Mouse (Mus musculus): ENCODE measurements around the gene Atp8b5.

- TF ChIP-seq CTCF (IDR thresholded peaks at IDR 0.05; ENCODE audit: low read depth, low read length) (no peak), POLR2A (IDR thresholded peaks at IDR 0.05; ENCODE audit: borderline replicate concordance, low read depth, low read length) (no peak)
These were observed 147.8 kb downstream of the Atp8b5 start for GRCm38 (mm10) chr4:43414761-43415160.
